ENCODE assay signal across 22 mouse cellular contexts in the genomic region with DNA sequence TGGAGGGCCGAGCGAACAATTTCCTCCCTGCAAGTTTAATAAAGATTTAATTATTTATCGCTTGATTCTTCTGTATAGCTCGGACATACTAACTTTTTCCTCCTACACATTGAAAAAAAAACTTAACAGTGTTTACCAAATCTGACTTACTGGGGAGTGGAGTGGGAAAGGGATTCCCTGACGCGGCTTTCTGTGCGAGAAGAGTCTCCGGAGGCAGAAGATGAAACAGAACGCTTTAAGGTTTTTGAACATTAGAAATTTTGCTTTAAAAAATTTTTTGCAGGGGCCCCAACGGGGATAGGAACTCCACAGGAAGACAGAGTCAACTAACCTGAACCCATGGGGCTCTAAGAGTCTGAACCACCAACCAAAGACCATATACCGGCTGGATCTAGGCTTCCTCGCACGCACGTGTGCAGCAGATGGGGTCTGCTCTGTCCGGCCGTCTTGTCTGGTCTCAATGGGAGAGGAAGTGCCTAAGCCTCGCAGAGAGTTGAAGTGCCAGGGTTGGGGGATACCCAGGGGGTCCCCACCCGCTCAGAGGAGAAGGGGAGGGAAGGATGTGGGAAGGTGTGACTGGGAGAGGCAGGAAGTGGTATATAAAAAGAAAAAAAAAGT. TPM values are rescaled to one million over a fixed set of nuclear protein-coding genes. Genes with fewer than 3 reads are reported as not detected.
DNase-seq lines count a peak whose midpoint lies in the region; ATAC-seq lines count a peak whose summit lies in the region.
"Had no signal": no experiment of that assay in that cellular context is flagged by ENCODE, and none has a peak within 500 bp of the region (broad histone marks: within the 10 kb centered on the region; RNA-seq: fewer than 3 reads in every experiment).

No protein-coding gene starts in this region.

- peak; percentile 47 for DNase-seq in embryo, embryonic 9.5 days (ENCODE audit: extremely low spot score)
- DNase-seq in heart, adult 11 months = no peak
- DNase-seq in right cerebral cortex, postnatal 4 days = no peak
- DNase-seq: adrenal gland, adult 8-10 months; cerebellum, adult 9-10 months; gastrocnemius, postnatal 25 days; heart, postnatal 14 days; layer of hippocampus, postnatal 36 days; lung, adult 2 months; lung, postnatal 36 days; right cerebral cortex, adult 18-20 months; spleen, adult 18-20 months had no signal

- no peak overlapping the region for H3K4me2 ChIP-seq in midbrain, embryonic 13.5 days (replicated peaks)
- no peak overlapping the region for H3K4me2 ChIP-seq in midbrain, embryonic 15.5 days
- H3K4me2 ChIP-seq: forebrain, embryonic 13.5 days; liver, embryonic 11.5 days had no signal

- no peak overlapping the region for H3K4me3 ChIP-seq in midbrain, embryonic 13.5 days (replicated peaks)
- H3K4me3 ChIP-seq in midbrain, embryonic 15.5 days = no peak overlapping the region
- H3K4me3 ChIP-seq in megakaryocyte, embryonic 14.5 days (replicated peaks) = peak overlapping the region; percentile 65
- H3K4me3 ChIP-seq: forebrain, embryonic 13.5 days; heart, embryonic 10.5 days had no signal

- H3K9me3 ChIP-seq in midbrain, embryonic 13.5 days = no peaks in the 10 kb centered on the region
- no peaks in the 10 kb centered on the region for H3K9me3 ChIP-seq in midbrain, embryonic 15.5 days
- 0 out of 2 replicates have a peak, but pooled peaks cover 3% of the 10 kb centered on the region for H3K9me3 ChIP-seq in megakaryocyte, embryonic 14.5 days
- H3K9me3 ChIP-seq: forebrain, embryonic 13.5 days; heart, embryonic 10.5 days had no signal

- H3K27ac ChIP-seq in midbrain, embryonic 13.5 days = no peak overlapping the region
- H3K27ac ChIP-seq in midbrain, embryonic 15.5 days = no peak overlapping the region
- H3K27ac ChIP-seq: forebrain, embryonic 13.5 days; heart, embryonic 10.5 days had no signal

- no peaks in the 10 kb centered on the region for H3K36me3 ChIP-seq in midbrain, embryonic 13.5 days
- no peaks in the 10 kb centered on the region for H3K36me3 ChIP-seq in midbrain, embryonic 15.5 days (replicated peaks)
- H3K36me3 ChIP-seq in megakaryocyte, embryonic 14.5 days (replicated peaks; ENCODE audit: low read length) = peaks cover 15% of the 10 kb centered on the region
- H3K36me3 ChIP-seq: heart, embryonic 10.5 days had no signal

- H3K27me3 ChIP-seq in midbrain, embryonic 13.5 days = peaks cover 92% of the 10 kb centered on the region
- peaks cover 77% of the 10 kb centered on the region for H3K27me3 ChIP-seq in midbrain, embryonic 15.5 days (replicated peaks)
- peaks cover 65% of the 10 kb centered on the region for H3K27me3 ChIP-seq in megakaryocyte, embryonic 14.5 days (replicated peaks)

- WGBS in midbrain, embryonic 13.5 days = 5% methylated on average over 18 of the region's 18 CpGs
- WGBS in midbrain, embryonic 15.5 days = 4% methylated on average over 18 of the region's 18 CpGs

- no peaks in the 10 kb centered on the region for H3K4me1 ChIP-seq in midbrain, embryonic 13.5 days (replicated peaks)
- no peaks in the 10 kb centered on the region for H3K4me1 ChIP-seq in midbrain, embryonic 15.5 days
- H3K4me1 ChIP-seq in megakaryocyte, embryonic 14.5 days = peaks cover 46% of the 10 kb centered on the region
- H3K4me1 ChIP-seq: forebrain, embryonic 13.5 days; heart, embryonic 10.5 days had no signal

- 0 out of 2 replicates have a peak, but pooled peaks have one; percentile 28 for ATAC-seq in midbrain, embryonic 13.5 days
- ATAC-seq in midbrain, embryonic 15.5 days (replicated peaks) = no peak
- peak; percentile 64 for ATAC-seq in activated CD4-positive, CD25-positive, alpha-beta regulatory T cell, adult 4 months

- no peak overlapping the region for H3K9ac ChIP-seq in midbrain, embryonic 13.5 days (replicated peaks)
- H3K9ac ChIP-seq in midbrain, embryonic 15.5 days = no peak overlapping the region
- H3K9ac ChIP-seq: forebrain, embryonic 13.5 days had no signal

RNA-seq across cellular contexts. Expression of gene Cdkn2a, which starts 22.2 kb away (rescaled TPM):
- not detected in 2 replicates for polyA plus RNA-seq in midbrain, embryonic 13.5 days (2015; fragmentation: Nextera tagmentation; extraction: Ambion mirVana)
- not detected in 2 replicates for polyA plus RNA-seq in midbrain, embryonic 15.5 days (2015; fragmentation: Nextera tagmentation; extraction: Ambion mirVana)
- polyA plus RNA-seq in activated CD4-positive, CD25-positive, alpha-beta regulatory T cell, adult 4 months (2017; shearing (Covaris generic)) = under 1 TPM in 1 of 2 experiments, not detected in 1; 0.60 TPM
- 232 and 254 TPM in 2 replicates for polyA plus RNA-seq in megakaryocyte, embryonic 14.5 days (2012; ENCODE audit: insufficient read depth, low replicate concordance)
- polyA plus RNA-seq: forebrain, embryonic 13.5 days; heart, embryonic 10.5 days; kidney, embryonic 16.5 days; liver, embryonic 11.5 days; stomach, embryonic 16.5 days; thymus, postnatal 0 days had no signal

RNA-seq across cellular contexts. Expression of gene Cdkn2b, which starts 38.6 kb away (rescaled TPM):
- 0.34 and 0.40 TPM in 2 replicates for polyA plus RNA-seq in midbrain, embryonic 13.5 days (2015; fragmentation: Nextera tagmentation; extraction: Ambion mirVana)
- polyA plus RNA-seq in midbrain, embryonic 15.5 days (2015; fragmentation: Nextera tagmentation; extraction: Ambion mirVana) = 0.71 and 1.1 TPM in 2 replicates
- polyA plus RNA-seq in activated CD4-positive, CD25-positive, alpha-beta regulatory T cell, adult 4 months (2017; shearing (Covaris generic)) = under 1 TPM; 0.24 to 0.36 TPM
- polyA plus RNA-seq in megakaryocyte, embryonic 14.5 days (2012; ENCODE audit: insufficient read depth, low replicate concordance) = 24.7 and 31.6 TPM in 2 replicates

Comparison
In these comparisons a context has a peak if more than half of its experiments do, and no peak if none do; other contexts are left out.
1. RNA of gene Cdkn2a, which starts 22.2 kb away (polyA plus RNA-seq): 232 to 254 TPM in megakaryocyte, embryonic 14.5 days; 0.60 TPM in activated CD4-positive, CD25-positive, alpha-beta regulatory T cell, adult 4 months, not detected in midbrain, embryonic 13.5 days and not detected in midbrain, embryonic 15.5 days; every median in the first group is over 100 times any median in the second.
2. RNA of gene Cdkn2b, which starts 38.6 kb away (polyA plus RNA-seq): 24.7 to 31.6 TPM in megakaryocyte, embryonic 14.5 days; 0.71 to 1.1 TPM in midbrain, embryonic 15.5 days, 0.34 to 0.40 TPM in midbrain, embryonic 13.5 days and 0.24 to 0.36 TPM in activated CD4-positive, CD25-positive, alpha-beta regulatory T cell, adult 4 months; every median in the first group is over 10 times any median in the second.